In the genomic region with DNA sequence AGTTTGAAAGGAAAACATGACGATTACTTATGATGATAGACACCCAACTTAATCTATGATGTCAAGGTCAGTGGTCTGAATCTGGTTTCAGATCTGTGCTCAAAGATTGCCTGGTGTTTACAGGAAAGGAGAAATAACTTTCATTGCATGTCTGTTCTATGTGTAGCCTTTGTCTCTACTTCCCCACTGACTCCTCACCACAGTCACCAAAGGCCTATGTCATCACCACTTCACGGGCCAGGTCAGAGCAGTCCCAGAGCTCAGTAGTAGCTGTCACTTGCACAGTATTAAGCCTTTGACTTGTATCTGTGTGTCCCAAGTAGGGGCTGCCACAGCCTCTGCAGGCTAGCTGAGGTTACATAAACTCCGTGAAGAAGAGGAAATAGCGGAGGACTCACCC, we compare ENCODE assay signal across 26 mouse cellular contexts. TPM values are rescaled to one million over a fixed set of nuclear protein-coding genes. Genes with fewer than 3 reads are reported as not detected.
A peak's percentile ranks its signal among the peaks of the same experiment; 100 is the strongest.
DNase-seq lines count a peak whose midpoint lies in the region; ATAC-seq lines count a peak whose summit lies in the region.
"Had no signal": no experiment of that assay in that cellular context is flagged by ENCODE, and none has a peak within 500 bp of the region (broad histone marks: within the 10 kb centered on the region; RNA-seq: fewer than 3 reads in every experiment).

No protein-coding gene starts in this region.

- H3K9ac ChIP-seq in midbrain, embryonic 14.5 days (replicated peaks; ENCODE audit: low read length): no peak overlapping the region
- H3K9ac ChIP-seq: embryonic facial prominence, embryonic 15.5 days; hindbrain, embryonic 13.5 days had no signal

- DNase-seq in lung, postnatal 36 days: peak; percentile 5
- DNase-seq in lung, adult 18-20 months: no peak
- peak; percentile 85 for DNase-seq in splenic B cell, adult 2 months (ENCODE audit: low read depth, low spot score)
- no peak for DNase-seq in layer of hippocampus, adult 9-10 months (ENCODE audit: low spot score)
- no peak for DNase-seq in midbrain, embryonic 14.5 days
- DNase-seq in adipocyte (ENCODE audit: low spot score): no peak
- DNase-seq: adrenal gland, postnatal 25 days; cerebellum, adult 18-20 months; cerebellum, adult 9-11 months; cerebellum, postnatal 36 days; embryo, embryonic 11 days; gastrocnemius, postnatal 36 days; heart, adult 18-20 months; heart, postnatal 10 days; heart, postnatal 4 days had no signal

- H3K4me3 ChIP-seq in midbrain, embryonic 14.5 days (replicated peaks; ENCODE audit: low read depth, low read length): no peak overlapping the region
- H3K4me3 ChIP-seq: embryonic facial prominence, embryonic 15.5 days; erythroblast, embryonic 14.5 days; forebrain, embryonic 10.5 days; heart, embryonic 10.5 days; hindbrain, embryonic 13.5 days had no signal

- no peaks in the 10 kb centered on the region for H3K9me3 ChIP-seq in midbrain, embryonic 14.5 days (ENCODE audit: control insufficient read depth, low read length)
- H3K9me3 ChIP-seq: embryonic facial prominence, embryonic 15.5 days; forebrain, embryonic 10.5 days; heart, embryonic 10.5 days; hindbrain, embryonic 13.5 days had no signal

- no peak overlapping the region for H3K4me2 ChIP-seq in midbrain, embryonic 14.5 days (ENCODE audit: low read length)
- H3K4me2 ChIP-seq: embryonic facial prominence, embryonic 15.5 days; hindbrain, embryonic 13.5 days had no signal

- no peaks in the 10 kb centered on the region for H3K36me3 ChIP-seq in splenic B cell, adult 2 months (ENCODE audit: control insufficient read depth, insufficient read depth, low read length, poor library complexity, severe bottlenecking)
- no peaks in the 10 kb centered on the region for H3K36me3 ChIP-seq in midbrain, embryonic 14.5 days (ENCODE audit: control insufficient read depth, insufficient read depth, low read length)
- H3K36me3 ChIP-seq: embryonic facial prominence, embryonic 15.5 days; forebrain, embryonic 10.5 days; heart, embryonic 10.5 days; hindbrain, embryonic 13.5 days had no signal

- peak; percentile 83 for ATAC-seq in granulocyte monocyte progenitor cell, adult 5-6 weeks (replicated peaks; ENCODE audit: poor library complexity, severe bottlenecking)
- peak; percentile 74 for ATAC-seq in megakaryocyte progenitor cell, adult 5-6 weeks (replicated peaks; ENCODE audit: poor library complexity)
- ATAC-seq in midbrain, embryonic 14.5 days (ENCODE audit: low FRiP score, low TSS enrichment): no peak
- ATAC-seq: forebrain, embryonic 14.5 days had no signal

- no peak overlapping the region for H3K27ac ChIP-seq in midbrain, embryonic 14.5 days (replicated peaks; ENCODE audit: low read depth, low read length)
- H3K27ac ChIP-seq: embryonic facial prominence, embryonic 15.5 days; forebrain, embryonic 10.5 days; heart, embryonic 10.5 days; hindbrain, embryonic 13.5 days had no signal

- no peaks in the 10 kb centered on the region for H3K27me3 ChIP-seq in splenic B cell, adult 2 months (ENCODE audit: control insufficient read depth, insufficient read depth, low read length, poor library complexity, severe bottlenecking)
- no peaks in the 10 kb centered on the region for H3K27me3 ChIP-seq in midbrain, embryonic 14.5 days (ENCODE audit: control insufficient read depth, insufficient read depth, low read length)
- H3K27me3 ChIP-seq: embryonic facial prominence, embryonic 15.5 days had no signal

- WGBS in midbrain, embryonic 14.5 days: 92% methylated on average over 4 of the region's 4 CpGs

- no peaks in the 10 kb centered on the region for H3K4me1 ChIP-seq in midbrain, embryonic 14.5 days (ENCODE audit: control insufficient read depth, insufficient read depth, low read length)
- H3K4me1 ChIP-seq: embryonic facial prominence, embryonic 15.5 days; hindbrain, embryonic 13.5 days had no signal

RNA-seq across cellular contexts. Expression of a gene that starts 23.7 kb away (rescaled TPM):
- total RNA-seq in granulocyte monocyte progenitor cell, adult 5-6 weeks (2014; fragmentation: Nextera tagmentation): not detected in 2 replicates
- not detected in 2 replicates for total RNA-seq in granulocyte monocyte progenitor cell, adult 5-6 weeks (2017)
- 0.15 TPM in 1 of 2 replicates, not detected in the other for total RNA-seq in megakaryocyte progenitor cell, adult 5-6 weeks (2015)
- total RNA-seq in megakaryocyte progenitor cell, adult 5-6 weeks (2017): 0.10 TPM in 1 of 2 replicates, not detected in the other
- 0.16 and 0.26 TPM in 2 replicates for polyA plus RNA-seq in midbrain, embryonic 14.5 days (2014; fragmentation: Nextera tagmentation; extraction: Ambion mirVana)
- total RNA-seq: adrenal gland, adult 18-20 months; adrenal gland, postnatal 25 days; gastrocnemius, postnatal 36 days; heart, postnatal 10 days; heart, postnatal 4 days; MEL had no signal
- polyA plus RNA-seq: C2C12; erythroblast, embryonic 14.5 days; forebrain, embryonic 14.5 days had no signal

RNA-seq across cellular contexts. Expression of a gene that starts 51.6 kb away (rescaled TPM):
- total RNA-seq in granulocyte monocyte progenitor cell, adult 5-6 weeks (2014; fragmentation: Nextera tagmentation): not detected in 2 replicates
- 0.52 and 3.5 TPM in 2 replicates for total RNA-seq in granulocyte monocyte progenitor cell, adult 5-6 weeks (2017)
- total RNA-seq in megakaryocyte progenitor cell, adult 5-6 weeks (2015): 2.6 and 3.2 TPM in 2 replicates
- 0.91 and 1.5 TPM in 2 replicates for total RNA-seq in megakaryocyte progenitor cell, adult 5-6 weeks (2017)
- polyA plus RNA-seq in midbrain, embryonic 14.5 days (2014; fragmentation: Nextera tagmentation; extraction: Ambion mirVana): 0.47 and 2.0 TPM in 2 replicates
- total RNA-seq: MEL had no signal
- polyA plus RNA-seq: C2C12; erythroblast, embryonic 14.5 days had no signal

Comparison
In these comparisons a context has a peak if more than half of its experiments do, and no peak if none do; other contexts are left out.
1. DNase-seq: peak in lung, postnatal 36 days (single experiment) and splenic B cell, adult 2 months (single experiment); none in lung, adult 18-20 months (0 of 2), layer of hippocampus, adult 9-10 months (single experiment), midbrain, embryonic 14.5 days (single experiment) and adipocyte (single experiment).